Comparison of ENCODE assay signal across 16 mouse cellular contexts in genomic region chr11:61937761-61938160, GRCm38 (mm10).
"Had no signal": no experiment of that assay in that cellular context is flagged by ENCODE, and none has a peak within 500 bp of the region (broad histone marks: within the 10 kb centered on the region; RNA-seq: fewer than 3 reads in every experiment).

No protein-coding gene starts in this region.

- H3K9me3 ChIP-seq: neural tube, embryonic 13.5 days; neural tube, embryonic 15.5 days; stomach, embryonic 15.5 days had no signal

- H3K36me3 ChIP-seq: neural tube, embryonic 13.5 days; neural tube, embryonic 15.5 days; stomach, embryonic 15.5 days had no signal

- H3K9ac ChIP-seq: neural tube, embryonic 13.5 days; neural tube, embryonic 15.5 days; stomach, embryonic 15.5 days had no signal

- H3K27ac ChIP-seq: neural tube, embryonic 13.5 days; neural tube, embryonic 15.5 days; stomach, embryonic 15.5 days; stomach, postnatal 0 days had no signal

- H3K4me3 ChIP-seq: neural tube, embryonic 13.5 days; neural tube, embryonic 15.5 days; stomach, embryonic 15.5 days had no signal

- H3K4me2 ChIP-seq: neural tube, embryonic 13.5 days; neural tube, embryonic 15.5 days; stomach, embryonic 15.5 days had no signal

- H3K27me3 ChIP-seq: neural tube, embryonic 13.5 days; stomach, embryonic 15.5 days had no signal

- DNase-seq: retina, postnatal 1 day; right cerebral cortex, adult 18-20 months; right cerebral cortex, postnatal 14 days; right cerebral cortex, postnatal 25 days; right cerebral cortex, postnatal 4 days; spleen, adult 18-20 months; thymus, adult 18-20 months; thymus, adult 2 months; thymus, postnatal 14 days; thymus, postnatal 25 days; thymus, postnatal 36 days; thymus, postnatal 4 days had no signal

- H3K4me1 ChIP-seq: neural tube, embryonic 13.5 days; neural tube, embryonic 15.5 days; stomach, embryonic 15.5 days had no signal
